Mouse (Mus musculus) cerebral cortex, adult 2 months (tissue): ENCODE data around the gene a.

Source experiments
- WGBS: fragments of 180-500 bp; shearing (Covaris S2); methylation state at CpG from one replicate; pipeline ENCODE4 v1.1.7; 2018; 5-methylcytosine and 5-hydroxymethylcytosine counted together

a gene

GRCm38 (mm10) chr2:155099421-155099820 lies 308.2 kb downstream of the a start:
- WGBS = 60% methylated on average over 7 of the region's 7 CpGs

- WGBS = 84% methylated on average over 14 of the region's 14 CpGs
Observed at GRCm38 (mm10) chr2:155099994-155100795, 309.0 kb downstream of the a start.
